Mouse (Mus musculus) spleen, adult 2 months (tissue): ENCODE results near the gene 4930518I15Rik. TPM values are rescaled to one million over a fixed set of nuclear protein-coding genes. Genes with fewer than 3 reads are reported as not detected.

Experiments used
- DNase-seq, 2 experiments: peaks; one replicate each; pipeline versions ENCODE4 v3.0.0 to v3.0.0-alpha.2; 2012 to 2021; ENCODE audit warnings: low spot score in 2 of 2, low read depth in 1 of 2
- H3K27ac ChIP-seq: fragments of 200-500 bp; 2 replicates; pipeline ENCODE4 v1.5.1; 2012; ENCODE audit warnings: low read length, inconsistent platforms; ENCODE audit not compliant: insufficient read depth
- H3K27me3 ChIP-seq: fragments of 200-500 bp; 2 replicates; pipeline ENCODE4 v1.6.1; 2012; ENCODE audit warnings: mild to moderate bottlenecking, moderate library complexity, low read length, inconsistent platforms; ENCODE audit not compliant: control insufficient read depth, insufficient read depth
- H3K36me3 ChIP-seq: fragments of 200-500 bp; 2 replicates; pipeline ENCODE4 v1.6.1; 2012; ENCODE audit warnings: mild to moderate bottlenecking, low read length, inconsistent platforms; ENCODE audit not compliant: control insufficient read depth, insufficient read depth
- H3K4me1 ChIP-seq: fragments of 200-500 bp; 2 replicates; pipeline ENCODE4 v1.6.1; 2011; ENCODE audit warnings: inconsistent platforms; ENCODE audit not compliant: control insufficient read depth, insufficient read depth, insufficient read length
- H3K4me3 ChIP-seq: fragments of 200-500 bp; 2 replicates; pipeline ENCODE4 v1.5.1; 2011; ENCODE audit warnings: mild to moderate bottlenecking, inconsistent platforms; ENCODE audit not compliant: insufficient read depth, insufficient read length; ENCODE audit errors: extremely low read depth
- CTCF ChIP-seq: fragments of 200-500 bp; IDR thresholded peaks from 2 replicates; pipeline ENCODE4 v1.5.1; 2011; ENCODE audit warnings: mild to moderate bottlenecking, inconsistent platforms; ENCODE audit not compliant: insufficient read depth, insufficient read length, insufficient replicate concordance; ENCODE audit errors: extremely low read depth
- POLR2A ChIP-seq: fragments of 200-500 bp; IDR thresholded peaks from 2 replicates; pipeline ENCODE4 v1.6.1; 2011; ENCODE audit warnings: low read depth, low read length, inconsistent platforms
- WGBS: fragments of 180-500 bp; shearing (Covaris S2); methylation state at CpG from one replicate; pipeline ENCODE4 v1.1.7; 2018; 5-methylcytosine and 5-hydroxymethylcytosine counted together
- polyA plus RNA-seq: library from polyadenylated mRNA; depleted of rRNA; stranded (reverse); fragments of >200 nt; gene quantifications from 2 replicates; pipeline ENCODE4 v1.2.3, GENCODE M21; 2012

4930518I15Rik gene
- polyA plus RNA-seq, 1 experiment: 1.5 TPM

DNA sequence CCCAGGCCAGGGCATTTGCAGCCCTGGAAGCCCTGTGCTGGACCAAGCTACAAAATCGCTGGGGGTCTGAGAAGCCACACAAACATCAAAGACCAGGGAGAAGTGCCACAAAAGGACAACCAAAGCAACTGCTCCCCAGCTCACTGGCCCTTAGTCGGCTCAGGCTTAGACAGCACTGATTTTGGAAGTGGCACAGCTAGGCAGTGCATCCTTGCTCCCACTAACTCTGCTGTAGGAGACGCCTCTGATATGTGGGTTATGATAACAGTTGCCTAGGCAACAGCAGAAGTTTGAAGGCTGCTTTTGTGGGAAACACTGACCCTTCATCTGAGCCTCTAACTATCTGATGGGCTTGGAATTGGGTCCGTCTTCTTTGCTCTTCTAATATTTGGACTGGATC, 41.4 kb upstream of the 4930518I15Rik start:
- H3K27ac ChIP-seq: no peak overlapping the region

DNA sequence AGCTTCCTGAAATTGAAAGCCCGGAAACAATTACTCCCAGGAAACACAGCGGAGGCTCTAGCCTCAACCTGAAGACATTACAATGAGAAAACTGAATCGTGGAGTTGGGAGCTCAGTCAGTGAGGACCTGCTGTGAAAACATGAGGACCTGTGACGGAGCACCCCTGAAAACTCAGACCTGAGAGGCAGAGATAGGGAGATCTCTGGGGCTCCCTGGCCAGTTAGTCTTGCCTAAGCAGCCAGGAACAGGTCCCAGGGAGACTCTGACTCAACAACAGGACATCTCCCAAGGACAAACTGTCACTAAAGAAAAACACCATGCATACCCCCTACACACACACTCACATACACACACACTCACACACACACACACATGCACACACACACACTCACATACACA, 40.6 kb upstream of the 4930518I15Rik start:
- Histone ChIP-seq H3K27ac (no peak overlapping the region), H3K36me3 (no peaks in the 10 kb centered on the region), H3K4me3 (no peak overlapping the region), H3K27me3 (no peaks in the 10 kb centered on the region), H3K4me1 (no peaks in the 10 kb centered on the region)
- TF ChIP-seq CTCF (no peak), POLR2A (no peak)
- WGBS: 48% methylated on average over 4 of the region's 4 CpGs
- no peak for DNase-seq

More for the DNA sequence above, 41.4 kb upstream of the 4930518I15Rik start:
- no peak for DNase-seq
- TF ChIP-seq CTCF (no peak), POLR2A (no peak)
- 87% methylated on average over 4 of the region's 4 CpGs for WGBS
- no peaks in the 10 kb centered on the region for H3K27me3 ChIP-seq
- H3K4me1 ChIP-seq: no peaks in the 10 kb centered on the region
- no peak overlapping the region for H3K4me3 ChIP-seq
- no peaks in the 10 kb centered on the region for H3K36me3 ChIP-seq

DNA sequence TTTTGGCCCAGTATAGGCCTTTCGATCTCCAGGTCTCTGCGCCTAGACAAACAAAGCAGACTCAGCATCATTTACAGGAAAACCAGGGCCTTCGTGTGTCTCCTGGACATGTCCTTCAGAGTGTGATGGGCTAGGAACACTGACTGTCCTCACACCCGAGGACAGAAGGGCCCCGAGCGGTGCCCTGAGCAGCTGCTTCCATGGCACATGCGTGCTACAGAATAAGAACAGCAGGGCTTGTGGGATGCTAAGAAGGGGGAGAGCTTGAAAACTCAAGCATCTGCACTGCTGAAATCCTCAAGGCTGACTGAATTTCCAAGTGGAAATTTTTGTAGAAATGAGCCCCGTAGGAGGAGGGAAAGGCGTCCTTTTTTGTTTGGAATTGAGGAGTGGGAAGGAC, 39.3 kb upstream of the 4930518I15Rik start:
- no peak overlapping the region for H3K4me3 ChIP-seq
- H3K27me3 ChIP-seq: no peaks in the 10 kb centered on the region
- DNase-seq: no peak
- TF ChIP-seq CTCF (no peak), POLR2A (no peak)
- no peaks in the 10 kb centered on the region for H3K4me1 ChIP-seq
- WGBS: 87% methylated on average over 9 of the region's 9 CpGs
- H3K27ac ChIP-seq: no peak overlapping the region
- H3K36me3 ChIP-seq: no peaks in the 10 kb centered on the region

DNA sequence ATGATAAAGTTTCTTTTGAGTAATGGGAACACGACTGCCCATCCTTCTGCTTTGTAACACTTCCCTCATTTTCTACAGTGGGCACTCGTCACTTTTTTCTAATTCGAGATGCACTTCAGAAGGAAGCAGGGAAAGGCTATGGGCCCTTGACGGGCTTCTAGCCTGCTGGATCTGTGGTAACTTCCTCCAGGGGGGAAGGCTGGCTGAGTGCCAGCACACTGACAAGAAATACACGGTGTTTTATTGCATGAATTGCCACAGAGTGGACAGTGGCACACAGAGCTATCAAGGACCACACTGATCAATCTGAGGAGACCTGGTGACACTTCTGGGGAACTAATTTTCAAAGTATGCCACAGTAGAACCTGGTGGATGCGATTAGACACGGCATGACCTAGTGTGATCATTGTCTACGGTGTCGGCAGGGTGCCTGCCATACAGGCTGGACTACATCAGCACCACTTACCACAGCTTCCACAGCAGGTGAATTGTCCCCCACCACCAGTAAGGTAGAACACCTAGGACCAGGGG, 38.7 kb upstream of the 4930518I15Rik start:
- DNase-seq: no peak
- Histone ChIP-seq H3K4me1 (no peaks in the 10 kb centered on the region), H3K27ac (no peak overlapping the region), H3K27me3 (no peaks in the 10 kb centered on the region), H3K36me3 (no peaks in the 10 kb centered on the region), H3K4me3 (no peak overlapping the region)
- WGBS: 65% methylated on average over 9 of the region's 9 CpGs
- TF ChIP-seq CTCF (no peak), POLR2A (no peak)

DNA sequence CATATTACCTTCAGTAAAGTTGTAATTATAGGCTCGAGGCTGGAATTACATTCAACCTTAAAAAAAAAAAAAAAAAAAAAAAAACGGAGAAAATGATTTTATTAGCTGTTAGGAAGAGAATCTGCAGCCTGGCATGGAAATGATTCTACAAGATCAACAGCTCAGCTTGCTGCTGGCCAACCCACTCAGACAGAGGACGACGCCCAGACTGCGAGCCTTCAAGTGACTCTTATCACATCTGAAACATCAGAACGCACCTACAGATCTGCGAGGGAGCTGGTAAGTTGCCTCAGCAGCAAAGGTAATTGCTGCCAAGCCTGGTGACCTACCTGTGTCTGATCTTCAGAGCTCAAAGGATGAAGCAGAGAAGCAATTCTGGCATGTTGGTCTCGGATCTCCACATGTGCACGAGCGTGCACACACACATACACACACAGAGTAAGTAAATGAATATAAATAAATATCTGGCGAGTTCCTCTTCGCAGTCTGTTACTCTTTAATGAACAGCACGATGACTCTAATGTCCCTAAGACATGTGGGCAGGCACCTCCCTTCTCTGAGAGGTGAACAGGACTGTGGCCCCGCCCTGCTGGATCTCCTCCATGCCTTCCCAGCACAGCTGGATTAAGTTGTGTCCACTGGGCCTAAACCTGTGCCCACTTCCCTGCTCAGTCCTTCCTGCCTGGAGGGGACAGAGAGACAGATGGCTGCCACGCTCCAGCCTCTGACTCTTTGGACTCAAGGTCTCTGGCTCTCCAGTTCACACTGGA, 36.9 kb upstream of the 4930518I15Rik start:
- TF ChIP-seq POLR2A (no peak), CTCF (no peak)
- 81% methylated on average over 15 of the region's 15 CpGs for WGBS
- H3K4me3 ChIP-seq: no peak overlapping the region
- H3K27me3 ChIP-seq: no peaks in the 10 kb centered on the region
- H3K27ac ChIP-seq: no peak overlapping the region
- H3K4me1 ChIP-seq: no peaks in the 10 kb centered on the region
- no peaks in the 10 kb centered on the region for H3K36me3 ChIP-seq
- no peak for DNase-seq

DNA sequence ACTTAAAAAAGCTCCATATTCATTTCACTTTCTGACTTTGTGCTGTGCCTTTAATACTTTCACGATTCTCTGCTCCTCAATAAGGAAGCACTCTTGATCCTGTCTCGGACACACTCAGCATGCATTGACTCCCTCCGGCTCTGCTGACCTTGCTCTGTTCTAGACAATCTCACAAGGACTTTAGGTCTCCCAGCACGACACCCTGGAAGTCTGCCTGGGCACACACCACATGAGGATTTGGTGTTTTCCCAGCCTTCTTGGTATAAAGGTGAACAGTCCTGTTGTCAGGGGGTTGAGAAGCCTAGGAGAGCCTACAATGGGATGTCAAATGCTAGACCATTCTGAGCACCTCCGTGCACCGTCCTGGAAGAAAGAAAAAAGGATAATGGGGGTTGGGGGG, 35.1 kb upstream of the 4930518I15Rik start:
- Histone ChIP-seq H3K4me1 (no peaks in the 10 kb centered on the region), H3K36me3 (no peaks in the 10 kb centered on the region), H3K27me3 (no peaks in the 10 kb centered on the region), H3K27ac (no peak overlapping the region), H3K4me3 (no peak overlapping the region)
- WGBS: 90% methylated on average over 6 of the region's 6 CpGs
- DNase-seq: no peak
- TF ChIP-seq CTCF (no peak), POLR2A (no peak)

DNA sequence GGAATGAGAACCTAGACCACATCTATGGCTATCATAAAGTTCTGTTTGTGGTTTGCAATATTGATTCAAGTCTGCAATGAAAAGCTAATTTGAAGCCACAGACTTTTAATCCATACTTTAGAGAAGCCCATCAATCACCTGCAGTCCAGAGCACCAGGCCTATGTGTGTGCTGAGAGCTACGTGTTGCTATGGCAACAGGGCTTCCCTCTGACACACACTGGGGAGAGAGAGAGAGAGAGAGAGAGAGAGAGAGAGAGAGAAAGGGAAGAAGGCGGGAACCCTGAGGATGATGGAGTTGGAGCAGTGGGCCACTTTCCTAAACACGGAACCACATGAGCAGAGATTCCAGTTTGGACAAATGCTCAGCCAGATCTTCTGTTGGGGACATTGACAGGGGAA, 34.5 kb upstream of the 4930518I15Rik start:
- H3K36me3 ChIP-seq: no peaks in the 10 kb centered on the region
- H3K27me3 ChIP-seq: no peaks in the 10 kb centered on the region
- WGBS: 68% methylated on average over 3 of the region's 3 CpGs
- no peak overlapping the region for H3K4me3 ChIP-seq
- no peak for DNase-seq
- no peak overlapping the region for H3K27ac ChIP-seq
- TF ChIP-seq POLR2A: no peak
- H3K4me1 ChIP-seq: no peaks in the 10 kb centered on the region; the same call in 1 of the 2 replicates
